Mouse (Mus musculus): ENCODE data around the gene Pik3c2a. TPM values are rescaled to one million over a fixed set of nuclear protein-coding genes. Genes with fewer than 3 reads are reported as not detected.
"Not testable (repeated sequence)": the region's sequence is repeated elsewhere in the genome, so short reads cannot be mapped to it uniquely, and the experiment has no call there.

Gene Pik3c2a
- total RNA-seq, 4 experiments from 2014 or later = 30.0 to 47.3 (median 38.5) TPM

DNA sequence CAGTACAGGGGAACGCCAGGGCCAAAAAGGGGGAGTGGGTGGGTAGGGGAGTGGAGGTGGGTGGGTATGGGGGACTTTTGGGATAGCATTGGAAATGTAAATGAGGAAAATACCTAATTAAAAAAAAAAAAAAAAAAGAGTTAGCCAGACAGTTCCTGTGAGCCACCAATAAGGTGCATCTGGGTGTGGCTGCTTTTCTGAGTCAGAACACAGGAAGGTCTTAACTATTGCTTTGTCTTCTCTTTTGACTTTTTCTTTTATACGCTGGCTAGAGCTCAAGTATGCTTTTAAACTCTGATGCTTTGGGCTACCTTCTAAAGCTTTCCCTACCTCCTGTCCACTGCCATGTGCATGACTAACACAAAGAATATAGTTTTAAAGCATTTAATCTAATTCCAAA lies 55.9 kb downstream of the Pik3c2a start:
- DNase-seq = not testable (repeated sequence)

DNA sequence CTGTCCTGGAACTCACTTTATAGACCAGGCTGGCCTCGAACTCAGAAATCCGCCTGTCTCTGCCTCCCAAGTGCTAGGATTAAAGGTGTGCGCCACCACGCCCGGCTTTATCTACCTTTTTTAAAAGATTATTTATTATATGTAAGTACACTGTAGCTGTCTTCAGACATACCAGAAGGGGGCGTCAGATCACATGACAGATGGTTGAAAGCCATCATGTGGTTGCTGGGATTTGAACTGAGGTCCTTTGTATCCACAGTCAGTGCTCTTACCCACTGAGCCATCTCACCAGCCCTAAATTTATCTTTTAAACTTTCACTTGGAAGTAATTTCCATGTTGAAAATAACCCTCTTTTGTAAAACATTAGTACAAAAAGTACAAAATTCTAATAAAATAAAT lies 64.1 kb downstream of the Pik3c2a start:
- not testable (repeated sequence) for DNase-seq

DNA sequence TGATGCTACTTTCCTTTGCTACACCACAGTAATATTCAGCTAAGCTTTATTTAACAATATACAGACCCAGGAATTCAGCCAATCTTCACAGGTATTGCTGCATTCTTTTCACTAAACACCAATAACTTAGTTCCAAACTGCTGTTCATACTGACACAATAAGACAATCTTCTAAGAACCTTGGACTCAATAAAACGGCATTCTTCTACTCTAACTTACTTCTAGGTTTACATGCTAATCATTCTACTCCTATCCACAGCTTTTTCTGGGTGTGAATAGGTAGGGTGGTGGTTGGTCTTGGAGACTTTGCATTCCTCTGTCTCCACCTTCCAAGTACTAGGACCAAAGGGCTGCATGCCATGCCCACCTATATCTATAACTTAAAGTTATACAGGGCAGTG lies 69.0 kb downstream of the Pik3c2a start:
- DNase-seq = no peak

DNA sequence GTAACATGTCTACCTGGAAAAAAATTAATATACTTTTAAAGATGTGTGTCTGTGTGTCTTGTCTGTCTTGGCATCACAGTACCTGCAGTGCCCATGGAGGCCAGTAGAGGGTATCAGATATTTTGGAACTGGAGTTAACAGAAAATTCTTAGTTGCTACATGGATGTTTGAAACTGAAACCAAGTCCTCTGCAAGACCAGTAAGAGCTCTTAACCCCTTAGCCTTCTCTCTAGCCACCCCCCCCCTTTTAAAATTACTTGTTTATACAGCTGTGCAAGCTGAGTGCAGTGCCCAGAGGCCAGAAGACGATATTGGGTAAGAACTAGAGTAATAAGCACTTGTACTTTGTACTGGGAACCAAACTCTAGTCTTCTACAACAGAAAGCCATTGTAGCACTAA lies 107.0 kb downstream of the Pik3c2a start:
- peak; percentile 55 for DNase-seq

DNA sequence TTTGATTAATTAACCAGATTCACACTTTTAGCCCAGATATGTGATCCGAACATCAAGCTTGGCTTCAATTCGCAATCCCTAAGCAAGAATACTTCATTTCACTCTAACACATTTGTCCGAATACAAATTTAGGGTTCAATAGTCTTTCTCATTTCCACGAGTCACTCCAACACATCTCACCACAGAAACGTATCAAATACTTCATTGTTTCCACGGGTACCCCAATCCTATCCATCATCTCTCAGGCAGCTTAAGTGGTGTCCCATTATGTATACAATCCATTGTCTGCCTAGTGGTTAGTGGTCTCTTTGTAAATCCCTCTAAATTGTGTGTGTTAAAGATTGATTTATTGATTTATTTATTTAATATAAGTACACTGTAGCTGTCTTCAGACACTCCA lies 108.1 kb downstream of the Pik3c2a start:
- no peak for DNase-seq

DNA sequence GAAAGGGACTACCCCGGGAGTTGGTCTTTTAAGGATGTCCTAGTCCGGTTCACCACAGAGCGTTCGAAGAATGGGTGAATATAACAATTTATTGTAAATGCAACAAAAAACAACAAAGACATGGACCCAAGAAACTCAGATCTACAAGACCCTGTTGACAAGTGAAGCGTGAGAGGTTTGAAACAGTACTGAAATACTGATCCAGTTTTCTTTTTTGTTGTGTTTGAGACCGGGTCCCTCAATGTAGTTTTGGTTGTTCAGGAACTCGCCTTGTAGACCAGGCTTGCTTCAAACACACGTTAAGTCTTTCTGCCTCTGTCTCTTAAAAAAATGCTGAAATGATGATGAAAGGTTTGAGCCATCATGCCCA lies 108.6 kb downstream of the Pik3c2a start:
- no peak for DNase-seq

DNA sequence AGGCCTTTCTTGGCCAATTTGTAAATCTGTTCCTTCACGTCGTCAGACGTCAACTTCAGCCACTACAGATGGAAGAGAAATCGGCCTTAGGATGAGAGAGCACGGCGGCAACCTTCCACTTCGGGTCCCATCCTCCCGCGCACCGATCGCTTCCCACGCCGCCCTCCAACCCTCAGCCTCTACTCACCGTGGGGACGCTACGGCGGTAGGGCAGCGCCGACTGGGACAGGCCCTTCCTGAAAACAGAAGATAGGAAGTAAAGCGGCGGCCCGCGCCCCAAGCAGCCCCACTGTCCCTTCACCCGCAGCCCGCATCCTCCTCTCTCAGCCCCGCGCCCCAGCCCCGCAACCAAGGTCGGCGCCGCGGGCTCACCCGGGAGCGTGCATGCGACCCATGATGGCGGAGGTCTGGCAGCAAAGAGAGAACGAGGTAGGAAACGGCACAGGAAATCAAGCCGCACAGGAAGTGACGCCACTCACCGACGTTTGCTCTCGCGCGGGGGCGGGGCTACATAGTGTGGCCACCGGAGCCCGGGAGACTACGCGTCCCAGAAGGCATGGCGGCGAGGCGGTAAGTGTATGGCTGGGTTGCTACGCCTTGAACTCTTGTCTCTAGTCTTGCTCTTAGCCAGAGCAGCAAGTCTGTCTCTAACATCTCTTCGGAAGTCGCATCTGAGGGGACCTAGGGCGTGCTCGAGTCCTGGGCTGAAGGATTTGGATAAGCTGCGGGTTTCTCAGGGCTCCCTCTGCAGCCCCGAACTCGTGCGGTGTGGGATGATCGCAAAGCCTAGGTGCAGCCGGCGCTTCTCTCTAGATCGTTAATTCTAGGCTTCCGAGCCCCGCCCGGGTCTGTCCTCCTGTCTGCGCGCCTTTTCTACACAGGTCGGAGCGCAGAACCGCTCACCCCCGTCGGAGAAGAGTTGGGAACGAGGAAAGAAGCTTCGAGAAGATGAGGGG lies 109.3 kb downstream of the Pik3c2a start, which contains the start of gene Rps13:
Gene Rps13 (minus strand): TSS at position 483 of the 956 bp plus-strand sequence.
- peak; percentile 96 for DNase-seq

DNA sequence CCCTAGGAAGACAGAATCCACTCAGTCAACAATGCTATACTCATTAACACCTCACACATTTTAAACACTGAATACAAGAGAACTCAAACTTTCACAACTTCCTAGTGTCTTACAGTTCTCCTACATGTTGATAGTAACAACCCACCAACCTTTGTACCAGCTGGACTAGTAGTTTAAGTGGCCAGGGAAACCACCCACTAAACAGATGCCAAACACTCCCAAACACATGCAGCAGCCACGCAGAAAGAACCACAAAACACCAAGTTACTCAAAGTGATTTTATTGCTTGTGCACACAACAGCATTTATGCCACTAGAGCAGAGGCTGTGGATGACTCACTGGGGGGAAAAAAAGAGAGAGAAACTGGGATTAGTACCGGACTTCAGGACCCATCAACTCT lies 112.0 kb downstream of the Pik3c2a start:
- DNase-seq = no peak

DNA sequence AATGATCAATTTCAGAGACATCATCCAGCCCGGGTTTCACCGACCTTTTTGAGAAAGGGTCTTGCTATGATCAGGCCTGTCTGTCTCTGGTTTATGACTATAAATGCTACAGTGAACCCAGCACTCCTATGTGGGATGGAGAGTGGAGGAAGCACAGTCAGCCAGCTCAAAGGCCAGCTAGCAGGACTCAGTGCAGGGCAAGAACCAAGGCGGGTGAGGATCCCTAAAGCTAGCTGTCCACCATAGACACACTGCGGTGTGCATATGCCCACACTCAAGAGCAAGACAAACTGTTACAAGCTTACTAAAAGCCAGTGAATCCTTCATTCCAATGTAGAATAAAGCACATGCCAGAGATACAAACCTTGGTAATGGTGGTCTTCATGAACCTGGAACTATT lies 113.4 kb downstream of the Pik3c2a start:
- no peak for DNase-seq

DNA sequence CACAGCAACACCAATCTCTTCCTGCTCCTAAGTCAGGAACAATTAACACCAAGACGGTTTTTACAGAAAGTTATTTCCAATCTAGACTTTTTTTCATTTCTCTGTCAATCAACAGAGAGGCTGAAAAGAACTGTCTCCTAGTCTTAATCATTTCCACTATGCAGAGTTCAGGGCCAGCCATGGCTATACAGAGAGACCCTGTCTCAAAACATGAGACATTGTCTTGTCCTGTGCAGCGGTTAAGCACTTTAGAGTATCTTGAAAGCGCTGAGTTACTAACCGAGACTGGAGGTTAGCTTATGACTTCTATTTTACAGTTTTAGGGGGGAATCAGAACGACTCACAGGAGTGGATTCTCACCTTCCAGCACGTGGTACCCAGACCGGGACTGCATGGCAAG lies 114.5 kb downstream of the Pik3c2a start:
- no peak for DNase-seq

DNA sequence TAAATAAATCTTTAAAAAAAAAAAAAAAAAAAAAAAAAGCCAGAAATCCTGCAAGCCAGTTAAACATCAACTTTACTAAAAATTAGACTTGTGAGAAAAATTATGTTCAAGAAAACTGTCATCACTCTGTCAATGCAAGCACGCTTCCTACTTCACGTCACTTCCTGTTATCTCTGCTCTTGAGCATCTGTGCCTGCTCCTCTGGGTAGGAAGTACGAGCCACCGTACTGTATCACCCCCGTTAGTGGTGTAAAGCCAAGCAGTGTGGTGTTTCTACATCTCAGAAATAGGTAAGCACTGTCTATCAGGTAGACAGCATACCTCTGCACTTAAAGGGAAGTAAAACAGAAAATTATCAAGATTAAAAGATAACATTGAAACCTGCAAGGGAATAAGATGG lies 115.3 kb downstream of the Pik3c2a start:
- no peak for DNase-seq

DNA sequence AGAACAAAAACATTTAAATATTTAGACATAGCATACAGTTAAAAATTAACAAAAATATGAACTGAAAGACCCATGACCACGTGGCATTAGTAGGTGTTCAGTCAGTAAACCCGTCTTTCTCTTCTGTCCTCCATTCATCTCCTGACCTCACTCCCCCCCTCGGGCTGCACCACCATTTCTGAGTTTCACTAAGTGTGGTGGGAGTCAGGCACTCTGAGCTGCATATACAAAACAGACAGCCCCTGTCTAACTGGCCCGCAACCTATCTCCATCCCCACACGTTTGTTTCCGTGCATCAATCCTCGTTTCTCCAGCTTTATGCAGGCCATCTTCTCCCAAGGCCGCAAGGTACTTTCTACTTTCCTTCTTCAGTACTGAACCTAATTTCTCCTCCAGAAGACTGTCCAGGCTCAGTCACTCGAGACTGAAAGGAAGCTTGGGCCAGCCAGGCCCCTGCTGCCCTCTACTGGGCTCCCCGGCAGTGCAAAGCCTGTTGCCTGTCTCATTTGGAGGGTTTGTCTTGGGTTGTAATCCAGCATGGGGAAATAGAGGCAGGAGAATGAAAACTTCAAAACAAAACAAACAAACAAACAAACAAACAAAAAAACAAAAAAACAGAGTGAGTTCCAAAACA lies 119.8 kb downstream of the Pik3c2a start:
- peak; percentile 51 for DNase-seq

DNA sequence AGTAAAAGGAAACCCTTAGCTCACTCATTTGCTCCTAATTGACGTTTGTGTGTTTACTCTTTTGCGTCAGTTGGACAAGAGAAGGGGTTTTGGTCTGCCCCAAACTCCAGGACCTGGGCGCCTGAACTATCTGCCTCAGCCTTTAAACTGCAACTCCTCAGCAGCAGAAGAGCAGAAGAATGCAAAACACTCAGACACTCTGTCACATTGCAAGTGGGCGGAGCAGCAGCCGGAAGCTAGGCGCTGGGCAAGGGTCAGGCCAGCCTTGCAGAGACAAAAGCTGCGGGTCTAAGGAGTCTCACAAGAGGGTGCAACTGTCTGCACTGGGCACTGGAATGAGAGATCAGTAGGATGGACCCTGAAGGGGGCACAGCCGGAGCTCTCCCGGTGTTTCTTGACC lies 133.8 kb downstream of the Pik3c2a start:
- DNase-seq = no peak

DNA sequence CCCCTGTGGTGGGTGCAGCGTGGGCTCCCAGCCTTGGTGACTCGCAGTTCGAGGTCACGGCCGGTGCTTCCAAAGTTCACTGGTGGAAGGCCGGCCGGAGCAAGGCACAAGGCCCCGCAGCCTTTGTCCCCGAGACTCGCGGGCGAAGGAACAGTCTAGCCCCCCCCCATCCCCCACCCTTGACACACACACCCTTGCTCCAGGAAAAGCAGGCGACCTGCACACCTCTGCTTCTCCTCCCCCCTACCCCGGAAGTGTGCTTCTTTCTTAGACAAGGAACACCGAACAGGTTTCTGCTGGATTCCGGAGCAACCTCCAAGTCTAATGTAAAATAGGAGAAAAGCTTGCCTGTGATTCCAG lies 134.6 kb downstream of the Pik3c2a start:
- DNase-seq = no peak

DNA sequence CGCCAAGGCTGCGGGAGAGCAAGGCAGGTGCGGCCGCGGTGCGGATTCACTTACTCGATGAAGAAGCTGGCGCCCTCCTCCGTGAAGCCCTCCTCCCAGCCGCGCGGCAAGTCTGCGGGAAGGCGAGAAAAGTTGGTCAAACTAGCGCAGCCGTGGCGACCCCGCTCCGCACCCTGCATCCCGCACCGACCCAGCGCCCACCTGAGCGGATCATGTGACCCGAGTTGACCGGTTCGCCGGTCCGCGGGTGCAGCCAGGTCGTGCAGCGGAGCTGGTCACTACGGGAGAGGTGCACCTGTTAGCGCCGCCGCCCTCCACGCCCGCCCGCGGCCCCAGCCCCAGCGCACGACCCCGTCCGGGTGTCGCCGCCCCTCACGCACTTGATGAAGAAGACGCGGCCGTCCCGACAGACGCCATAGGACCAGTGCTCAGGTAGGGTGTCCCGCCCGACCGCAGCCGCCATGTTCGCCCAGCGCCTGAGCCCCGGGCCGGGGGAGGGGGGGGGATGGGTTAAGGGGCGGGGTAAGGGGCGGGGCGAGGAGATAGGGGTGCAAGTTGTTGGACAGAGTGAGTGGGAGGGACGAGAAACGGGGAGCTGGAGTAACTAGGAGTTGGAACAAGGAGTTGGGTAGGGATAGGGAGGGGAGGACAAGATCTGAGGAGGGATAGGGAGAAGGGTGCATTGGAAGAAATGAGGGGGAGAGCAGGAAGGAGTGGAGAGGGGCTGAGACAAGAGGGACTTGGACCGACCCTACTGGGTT lies 135.2 kb downstream of the Pik3c2a start, which contains the start of gene Plekha7:
Gene Plekha7 (minus strand): TSS at position 506 of the 761 bp plus-strand sequence.
- DNase-seq = peak; percentile 42

DNA sequence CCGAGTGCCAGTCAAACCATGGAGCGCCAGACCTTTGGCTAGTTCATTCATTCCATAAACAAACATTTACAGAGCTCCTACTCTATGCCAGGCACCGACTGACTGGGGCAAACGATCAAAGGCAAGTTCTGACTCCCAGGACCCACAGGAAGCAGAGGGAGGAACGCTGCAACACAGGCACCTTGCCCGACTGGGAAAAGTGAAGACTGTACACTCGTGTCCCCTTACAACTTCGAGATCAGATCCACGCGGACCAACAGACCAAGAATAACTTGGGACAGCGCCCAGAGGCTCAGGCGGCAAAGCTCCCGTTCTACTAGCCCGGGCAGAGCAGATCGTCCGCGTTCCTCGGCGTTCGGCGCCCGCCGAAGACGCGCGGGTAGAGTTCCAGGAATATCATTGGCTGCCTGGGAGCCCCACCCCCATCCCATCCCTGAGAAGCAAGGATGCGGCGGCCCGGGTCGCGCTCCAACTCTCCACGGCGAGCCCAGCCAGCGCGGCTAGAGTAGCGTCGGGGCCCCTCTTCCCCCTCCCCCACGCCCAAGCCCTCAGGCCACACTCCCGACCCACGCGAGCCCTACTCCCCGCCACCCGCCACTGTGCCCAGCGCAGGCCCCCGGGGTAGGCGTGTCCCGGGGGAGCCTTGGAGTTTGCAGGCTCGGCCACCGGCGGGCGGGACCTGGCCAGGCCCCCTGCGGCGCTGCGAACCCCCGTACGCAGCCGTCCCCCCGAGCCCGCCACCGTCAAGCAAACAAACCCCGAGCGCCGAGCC lies 136.0 kb downstream of the Pik3c2a start:
- DNase-seq = peak; percentile 66

DNA sequence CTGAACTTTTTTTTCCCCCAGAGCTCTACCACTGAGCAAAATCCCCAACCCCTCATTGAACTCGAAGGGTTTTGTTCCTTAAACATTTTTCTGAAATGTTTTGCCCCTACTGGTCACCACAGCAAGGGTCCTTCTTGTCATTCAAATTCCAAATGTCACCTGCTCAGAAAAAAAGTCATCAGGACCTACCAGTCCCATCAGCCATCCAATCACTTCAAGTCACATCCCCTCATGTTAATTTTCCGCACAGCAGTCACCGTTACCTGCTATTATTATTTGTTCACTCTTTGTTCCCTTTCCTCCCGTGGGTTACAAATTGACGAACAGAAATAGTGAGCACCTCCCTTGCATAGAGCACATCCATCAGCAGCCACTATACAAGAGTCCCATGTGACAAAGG lies 136.6 kb downstream of the Pik3c2a start:
- no peak for DNase-seq

DNA sequence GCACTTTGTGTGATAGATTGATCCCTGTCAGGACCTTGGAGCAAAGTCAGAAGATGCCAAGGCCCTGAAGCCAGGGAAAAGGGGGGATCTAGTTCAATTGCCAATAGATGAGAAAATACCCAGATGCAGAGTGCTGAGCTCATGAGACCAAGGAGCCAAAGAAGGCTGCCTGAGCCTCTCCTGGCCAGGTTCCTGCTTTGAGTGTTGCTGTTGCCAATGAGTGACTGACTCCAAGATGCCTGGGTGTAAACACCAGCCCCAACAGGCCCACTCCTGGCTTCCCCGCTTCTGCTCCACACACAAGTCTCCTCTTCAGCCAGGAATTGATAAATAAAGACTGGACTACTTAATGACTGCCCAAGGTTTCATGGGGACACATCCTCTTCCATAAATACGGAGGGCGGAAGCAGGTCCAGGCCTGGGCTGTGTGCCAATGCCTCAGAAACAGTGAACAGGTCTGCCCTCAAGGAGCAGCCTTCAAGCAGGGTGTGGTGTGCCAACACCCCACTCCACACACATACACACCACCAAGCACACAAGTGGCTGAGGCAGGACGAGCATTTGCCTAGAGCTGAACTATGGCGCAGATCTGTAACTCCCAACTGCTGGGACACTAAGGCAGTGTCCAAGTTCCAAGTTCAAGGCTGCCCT lies 141.5 kb downstream of the Pik3c2a start:
- DNase-seq = no peak

DNA sequence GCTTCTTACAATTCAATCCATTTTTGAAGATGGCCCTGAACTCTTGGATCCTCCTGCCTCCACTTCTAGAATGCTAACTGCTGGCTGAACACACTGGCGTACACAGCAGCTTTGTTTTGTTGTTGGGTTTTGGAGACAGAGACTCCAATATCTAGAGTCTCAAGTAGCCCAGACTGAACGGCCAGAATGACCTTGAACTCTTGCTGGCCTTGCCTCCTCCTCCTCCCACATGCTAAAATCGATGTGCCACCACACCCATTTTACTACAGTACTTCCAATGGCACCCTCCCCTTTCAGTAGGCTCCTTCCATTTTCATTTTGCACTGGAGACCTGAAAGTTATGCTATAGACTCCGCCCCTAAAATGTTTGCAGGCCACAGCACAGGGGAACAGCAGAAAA lies 142.1 kb downstream of the Pik3c2a start:
- DNase-seq = no peak

DNA sequence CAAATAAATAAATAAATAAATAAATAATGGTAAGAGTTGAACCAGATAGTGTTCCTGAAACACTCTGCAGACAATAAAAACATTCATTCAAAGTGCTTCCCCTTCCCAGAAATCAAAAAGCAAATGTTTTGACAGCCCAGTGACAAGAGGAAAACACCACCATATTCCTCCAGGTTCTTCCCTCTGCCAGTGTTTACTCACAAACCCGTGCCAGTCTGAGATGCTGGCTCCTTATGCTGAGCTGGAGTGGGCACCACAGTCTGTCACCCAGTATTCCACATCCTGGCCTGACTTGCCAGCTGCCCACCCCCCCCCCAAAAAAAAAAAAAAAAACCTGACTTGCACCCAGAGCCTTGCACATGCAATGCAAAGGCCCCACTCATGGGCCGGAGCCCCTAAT lies 144.4 kb downstream of the Pik3c2a start:
- DNase-seq = no peak

DNA sequence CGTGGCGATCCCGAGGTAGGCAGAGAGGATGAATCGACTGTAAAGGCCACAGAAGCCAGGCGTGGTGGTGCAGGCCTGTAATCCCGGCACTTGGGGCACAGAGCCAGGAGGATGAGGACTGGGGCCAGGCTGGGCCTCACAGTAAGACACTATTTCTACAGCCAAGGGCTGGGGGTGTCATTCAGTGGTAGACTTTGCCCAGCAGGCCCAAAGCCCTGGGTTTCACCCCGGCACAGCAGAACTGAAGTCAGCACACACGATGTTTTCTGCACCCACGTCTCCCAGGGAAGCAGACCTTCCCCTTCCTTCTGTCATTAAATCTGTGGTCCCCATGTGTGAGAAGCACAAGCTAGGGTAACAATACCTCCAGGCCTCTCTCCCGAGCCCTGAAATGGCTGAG lies 144.9 kb downstream of the Pik3c2a start:
- no peak for DNase-seq

DNA sequence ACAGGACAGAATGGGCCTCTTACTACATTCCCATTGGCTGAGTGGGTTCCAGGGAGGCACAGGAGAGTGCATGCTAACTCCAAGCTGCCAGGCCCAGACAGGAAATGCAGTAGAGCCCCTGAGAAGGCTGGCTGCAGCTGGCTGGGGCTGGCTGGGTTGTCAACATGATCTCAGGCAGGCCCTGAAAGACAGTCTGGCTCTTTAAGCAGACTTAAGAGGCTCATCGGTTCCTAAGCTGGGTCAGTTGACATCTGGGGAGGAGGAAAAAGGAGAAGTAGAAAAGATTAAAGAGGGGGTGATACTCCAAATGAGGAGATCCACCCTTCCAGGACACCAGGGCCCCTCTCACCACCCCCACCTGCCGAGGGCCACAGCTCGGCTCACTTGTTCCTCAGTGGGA lies 148.3 kb downstream of the Pik3c2a start:
- no peak for DNase-seq
